Mouse (Mus musculus) NIH3T3 (cell line): ENCODE results near the gene Prep.

Experiments
- DNase-seq: peaks from one replicate; pipeline ENCODE4 v3.0.0-alpha.2; 2012; ENCODE audit warnings: low read depth

The Prep gene

GRCm38 (mm10) chr10:45066931-45067308 is at the start of gene Prep:
Gene Prep, plus strand, starts transcription at chr10:45067203.
- DNase-seq, result peak; percentile 97

- no peak for DNase-seq
Observed at GRCm38 (mm10) chr10:45017352-45017751, 49.7 kb upstream of the Prep start.

GRCm38 (mm10) chr10:45017851-45018250 is 49.2 kb upstream of the Prep start:
- no peak for DNase-seq

- DNase-seq, result peak; percentile 14
Observed at GRCm38 (mm10) chr10:45019418-45019817, 47.6 kb upstream of the Prep start.

GRCm38 (mm10) chr10:45019849-45020248 is 47.2 kb upstream of the Prep start:
- no peak for DNase-seq

- peak; percentile 7 for DNase-seq
Observed at GRCm38 (mm10) chr10:45020291-45020690, 46.7 kb upstream of the Prep start.

- DNase-seq, result no peak
Observed at GRCm38 (mm10) chr10:45025184-45025583, 41.8 kb upstream of the Prep start.

- DNase-seq, result no peak
Observed at GRCm38 (mm10) chr10:45026935-45027334, 40.1 kb upstream of the Prep start.

GRCm38 (mm10) chr10:45045268-45045928 is 21.6 kb upstream of the Prep start:
- DNase-seq, result peak; percentile 87

GRCm38 (mm10) chr10:45048158-45048557 is 18.8 kb upstream of the Prep start:
- DNase-seq, result no peak

- DNase-seq, result no peak
Observed at GRCm38 (mm10) chr10:45048622-45049021, 18.4 kb upstream of the Prep start.

- peak; percentile 91 for DNase-seq
Observed at GRCm38 (mm10) chr10:45051125-45051744, 15.8 kb upstream of the Prep start.

GRCm38 (mm10) chr10:45058361-45058760 is 8.6 kb upstream of the Prep start:
- no peak for DNase-seq

- DNase-seq, result no peak
Observed at GRCm38 (mm10) chr10:45060841-45061240, 6.2 kb upstream of the Prep start.

GRCm38 (mm10) chr10:45066131-45066930 is 672 bp upstream of the Prep start:
- peak; percentile 66 for DNase-seq

- peak; percentile 68 for DNase-seq
Observed at GRCm38 (mm10) chr10:45067436-45067925, 478 bp downstream of the Prep start.

GRCm38 (mm10) chr10:45069557-45069956 is 2.6 kb downstream of the Prep start:
- DNase-seq, result no peak

- DNase-seq, result no peak
Observed at GRCm38 (mm10) chr10:45070362-45070761, 3.4 kb downstream of the Prep start.

- DNase-seq, result no peak
Observed at GRCm38 (mm10) chr10:45070929-45071813, 4.2 kb downstream of the Prep start.

- DNase-seq, result no peak
Observed at GRCm38 (mm10) chr10:45072339-45072738, 5.3 kb downstream of the Prep start.

GRCm38 (mm10) chr10:45074543-45074942 is 7.5 kb downstream of the Prep start:
- no peak for DNase-seq
